Mouse (Mus musculus) CH12.LX (cell line): ENCODE results near the gene Kcnd3.

ENCODE experiments used
- POLR2AphosphoS2 ChIP-seq: IDR thresholded peaks from 2 replicates; pipeline ENCODE4 v1.6.1; 2011; ENCODE audit warnings: low read depth, low read length, improper control_type of control experiment
- ZMIZ1 ChIP-seq: IDR thresholded peaks from 2 replicates; pipeline ENCODE4 v1.6.1; 2012; ENCODE audit warnings: low read depth, mild to moderate bottlenecking, inconsistent platforms, low read length, improper control_type of control experiment

- TF ChIP-seq POLR2AphosphoS2, result no peak
- no peak for TF ChIP-seq ZMIZ1
Measured at GRCm38 (mm10) chr3:105605726-105606125, 153.6 kb downstream of the Kcnd3 start.
